Mouse (Mus musculus) ES-Bruce4 (cell line): ENCODE data around the gene Vps33b.

Experiments used
- CTCF ChIP-seq: IDR thresholded peaks from one replicate; pipeline ENCODE4 v1.8.1; 2011; ENCODE audit warnings: low read depth, low read length
- EP300 ChIP-seq: IDR thresholded peaks from 2 replicates; pipeline ENCODE4 v1.6.1; 2011; ENCODE audit warnings: low read depth, low read length; ENCODE audit not compliant: insufficient read depth
- POLR2A ChIP-seq: IDR thresholded peaks from one replicate; pipeline ENCODE4 v1.8.1; 2011; ENCODE audit warnings: low read length; ENCODE audit not compliant: insufficient read depth

DNA sequence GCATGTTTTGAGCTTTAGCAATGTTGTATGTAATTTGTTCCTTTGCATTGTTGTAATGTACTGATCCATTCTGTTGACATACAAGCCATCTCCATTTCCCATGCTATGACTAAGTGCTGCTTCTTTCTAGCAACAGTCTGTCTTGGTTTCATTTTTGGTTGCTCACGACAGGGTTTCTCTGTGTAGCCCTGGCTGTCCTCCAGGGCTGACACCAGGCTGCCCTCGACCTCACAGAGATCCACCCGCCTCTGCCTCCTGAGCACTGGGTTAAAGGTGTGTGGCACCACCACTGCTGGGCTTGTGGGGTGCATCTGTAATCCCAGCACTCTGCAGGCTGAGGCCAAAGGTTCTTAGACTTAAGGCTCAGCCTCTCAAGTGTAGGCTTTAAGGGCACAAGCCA is 30.1 kb downstream of the Vps33b start:
- no peak for TF ChIP-seq CTCF
- TF ChIP-seq POLR2A: no peak
- no peak for TF ChIP-seq EP300
